Mouse (Mus musculus) embryonic stem cell, embryonic (primary cell): Measurements from ENCODE around the gene Loxl1.

Source experiments
- CTCF ChIA-PET, 4 experiments: fragments of 300-600 bp in 2 of 4; fragments of 350-600 bp in 2 of 4; sonication (Branson Sonifier 250); formaldehyde crosslinking; loops; one replicate each; lab custom pipeline; 2022; ENCODE audit warnings: inconsistent platforms in 2 of 4; lab: Charles Lee
- POLR2A ChIA-PET, 4 experiments: fragments of 300-600 bp in 2 of 4; fragments of 350-600 bp in 2 of 4; sonication (Branson Sonifier 250); formaldehyde crosslinking; loops; one replicate each; lab custom pipeline; 2022; ENCODE audit warnings: antibody characterized with exemption in 4 of 4, inconsistent platforms in 1 of 4; lab: Charles Lee

The Loxl1 gene

GRCm38 (mm10) chr9:58274101-58274604, 38.8 kb downstream of the Loxl1 start:
- ChIA-PET POLR2A (interaction anchor here (0.6 to 21.3 kb wide), 41 partner anchors 7 to 363 kb away, joined by 3 to 458 read pairs (median 9); partner anchors contain the start of genes Pml (in 4 of the 4), Stoml1 (in 3 of the 4), Nptn (in 1 of the 4) and Ubl7 (in 1 of the 4)), CTCF (interaction anchor here in 3 of 4 experiments (0.9 to 5.0 kb wide), 5 partner anchors 7 to 236 kb away, joined by 3 to 65 read pairs (median 3); partner anchors contain the start of gene Pml (in 2 of the 3))

- ChIA-PET CTCF (interaction anchor here in 3 of 4 experiments (0.6 to 5.0 kb wide), 6 partner anchors 8 to 227 kb away, joined by 3 to 65 read pairs (median 4); partner anchors contain the start of gene Pml (in 1 of the 3)), POLR2A (interaction anchor here in 3 of 4 experiments (0.5 to 21.3 kb wide), 41 partner anchors 7 to 1244 kb away, joined by 3 to 458 read pairs (median 7); partner anchors contain the start of genes Pml (in 3 of the 3), Stoml1 (in 2 of the 3), Adpgk (in 1 of the 3) and Nptn (in 1 of the 3))
Measured at GRCm38 (mm10) chr9:58272855-58273254, 40.1 kb downstream of the Loxl1 start.

GRCm38 (mm10) chr9:58272068-58272541, 40.9 kb downstream of the Loxl1 start:
- ChIA-PET POLR2A (interaction anchor here (0.5 to 21.3 kb wide), 39 partner anchors 7 to 1019 kb away, joined by 3 to 458 read pairs (median 6); partner anchors contain the start of genes Pml (in 3 of the 4), Stoml1 (in 2 of the 4), Adpgk (in 1 of the 4) and Nptn (in 1 of the 4)), CTCF (interaction anchor here in 3 of 4 experiments (0.6 to 5.0 kb wide), 9 partner anchors 8 to 207 kb away, joined by 3 to 65 read pairs (median 4); partner anchors contain the start of gene Pml (in 1 of the 3))

GRCm38 (mm10) chr9:58271551-58271950, 41.4 kb downstream of the Loxl1 start:
- CTCF ChIA-PET, result interaction anchor here in 3 of 4 experiments (0.5 to 5.0 kb wide), 9 partner anchors 9 to 230 kb away, joined by 3 to 65 read pairs (median 6); partner anchors contain the start of gene Pml (in 1 of the 3)
- POLR2A ChIA-PET, result interaction anchor here (0.6 to 21.3 kb wide), 26 partner anchors 8 to 707 kb away, joined by 3 to 458 read pairs (median 16); partner anchors contain the start of genes Pml (in 3 of the 4), Stoml1 (in 2 of the 4) and Nptn (in 1 of the 4)

GRCm38 (mm10) chr9:58271109-58271508, 41.9 kb downstream of the Loxl1 start:
- CTCF ChIA-PET, result interaction anchor here in 3 of 4 experiments (0.5 to 5.0 kb wide), 8 partner anchors 10 to 229 kb away, joined by 4 to 65 read pairs (median 6); partner anchors contain the start of gene Loxl1 (in 1 of the 3)

GRCm38 (mm10) chr9:58270081-58270480, 42.9 kb downstream of the Loxl1 start:
- CTCF ChIA-PET, result interaction anchor here in 2 of 4 experiments (0.6 to 5.0 kb wide), 7 partner anchors 11 to 224 kb away, joined by 3 to 65 read pairs (median 4); partner anchors contain the start of gene Pml (in 1 of the 2)
- POLR2A ChIA-PET, result interaction anchor here (0.5 to 21.3 kb wide), 25 partner anchors 9 to 312 kb away, joined by 3 to 458 read pairs (median 4); partner anchors contain the start of genes Pml (in 2 of the 4), Stoml1 (in 2 of the 4) and Nptn (in 1 of the 4)

More at GRCm38 (mm10) chr9:58271109-58271508, 41.9 kb downstream of the Loxl1 start:
- POLR2A ChIA-PET, result interaction anchor here (0.6 to 21.3 kb wide), 21 partner anchors 9 to 707 kb away, joined by 3 to 458 read pairs (median 19); partner anchors contain the start of genes Pml (in 1 of the 4) and Stoml1 (in 1 of the 4)

GRCm38 (mm10) chr9:58268384-58269313, 44.3 kb downstream of the Loxl1 start:
- CTCF ChIA-PET, result interaction anchor here (0.5 to 3.8 kb wide), 30 partner anchors 9 to 1660 kb away, joined by 3 to 18 read pairs (median 5); partner anchors contain the start of genes Stoml1 (in 2 of the 4), Islr (in 1 of the 4), Islr2 (in 1 of the 4) and Pml (in 1 of the 4)
- POLR2A ChIA-PET, result interaction anchor here (0.6 to 4.5 kb wide), 18 partner anchors 7 to 59 kb away, joined by 3 to 68 read pairs (median 6); partner anchors contain the start of genes Stoml1 (in 2 of the 4) and Pml (in 1 of the 4)

- ChIA-PET POLR2A (interaction anchor here (0.6 to 4.5 kb wide), 24 partner anchors 8 to 315 kb away, joined by 3 to 68 read pairs (median 6); partner anchors contain the start of genes Pml (in 2 of the 4), Nptn (in 1 of the 4) and Stoml1 (in 1 of the 4)), CTCF (interaction anchor here (0.5 to 3.8 kb wide), 13 partner anchors 11 to 624 kb away, joined by 3 to 18 read pairs (median 4); partner anchors contain the start of genes Stoml1 (in 2 of the 4), Islr (in 1 of the 4), Islr2 (in 1 of the 4) and Pml (in 1 of the 4))
Measured at GRCm38 (mm10) chr9:58267046-58267445, 45.9 kb downstream of the Loxl1 start.

DNA sequence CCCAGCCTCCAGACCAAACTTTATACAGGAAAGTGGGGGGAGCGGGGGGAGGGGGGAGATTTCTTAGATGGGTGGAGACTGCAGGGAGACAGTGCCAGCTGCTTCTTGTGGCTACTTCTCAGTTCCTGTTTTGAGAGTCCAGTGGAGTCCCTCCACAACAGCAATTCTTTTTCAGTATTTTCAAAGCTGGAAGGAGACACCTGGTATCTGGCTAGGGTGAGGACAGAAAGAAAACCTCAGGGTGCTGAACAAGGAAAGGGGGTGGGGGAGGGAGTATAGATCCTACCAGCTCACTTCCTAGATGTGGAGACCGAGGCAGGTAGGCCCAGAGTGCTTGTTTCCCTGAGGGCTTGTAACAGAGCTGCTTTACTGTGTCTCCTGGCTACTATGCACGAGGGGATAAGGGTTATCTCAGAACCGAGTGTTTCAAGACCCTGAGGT, 46.4 kb downstream of the Loxl1 start:
- POLR2A ChIA-PET, result interaction anchor here (0.6 to 4.5 kb wide), 27 partner anchors 7 to 316 kb away, joined by 3 to 68 read pairs (median 6); partner anchors contain the start of genes Pml (in 2 of the 4), Stoml1 (in 2 of the 4) and Nptn (in 1 of the 4)
- CTCF ChIA-PET, result interaction anchor here (0.6 to 3.8 kb wide), 13 partner anchors 9 to 263 kb away, joined by 3 to 18 read pairs (median 4); partner anchors contain the start of genes Stoml1 (in 2 of the 4), Islr (in 1 of the 4), Islr2 (in 1 of the 4) and Pml (in 1 of the 4)

- ChIA-PET CTCF (interaction anchor here (0.5 to 3.8 kb wide), 8 partner anchors 12 to 603 kb away, joined by 3 to 25 read pairs (median 4); partner anchors contain the start of genes Pml (in 1 of the 4) and Stoml1 (in 1 of the 4)), POLR2A (interaction anchor here in 3 of 4 experiments (0.7 to 4.5 kb wide), 18 partner anchors 8 to 190 kb away, joined by 3 to 68 read pairs (median 7); partner anchors contain the start of genes Stoml1 (in 3 of the 3) and Pml (in 2 of the 3))
Measured at GRCm38 (mm10) chr9:58265368-58265767, 47.6 kb downstream of the Loxl1 start.

- ChIA-PET CTCF (interaction anchor here in 3 of 4 experiments (0.6 to 1.5 kb wide), 4 partner anchors 13 to 46 kb away, joined by 3 to 6 read pairs (median 3); partner anchors contain the start of gene Pml (in 1 of the 3)), POLR2A (interaction anchor here in 3 of 4 experiments (1.0 to 5.2 kb wide), 9 partner anchors 9 to 42 kb away, joined by 3 to 36 read pairs (median 6); partner anchors contain the start of genes Pml (in 1 of the 3) and Stoml1 (in 1 of the 3))
Measured at GRCm38 (mm10) chr9:58262507-58262906, 50.5 kb downstream of the Loxl1 start.

- ChIA-PET POLR2A (interaction anchor here (0.5 to 5.0 kb wide), 16 partner anchors 11 to 1664 kb away, joined by 3 to 45 read pairs (median 5); partner anchors contain the start of gene Imp3 (in 1 of the 4)), CTCF (interaction anchor here in 3 of 4 experiments (0.5 to 1.6 kb wide), 4 partner anchors 9 to 321 kb away, joined by 3 to 9 read pairs (median 4); no protein-coding TSS in a partner anchor)
Measured at GRCm38 (mm10) chr9:58255704-58256685, 57.0 kb downstream of the Loxl1 start.

DNA sequence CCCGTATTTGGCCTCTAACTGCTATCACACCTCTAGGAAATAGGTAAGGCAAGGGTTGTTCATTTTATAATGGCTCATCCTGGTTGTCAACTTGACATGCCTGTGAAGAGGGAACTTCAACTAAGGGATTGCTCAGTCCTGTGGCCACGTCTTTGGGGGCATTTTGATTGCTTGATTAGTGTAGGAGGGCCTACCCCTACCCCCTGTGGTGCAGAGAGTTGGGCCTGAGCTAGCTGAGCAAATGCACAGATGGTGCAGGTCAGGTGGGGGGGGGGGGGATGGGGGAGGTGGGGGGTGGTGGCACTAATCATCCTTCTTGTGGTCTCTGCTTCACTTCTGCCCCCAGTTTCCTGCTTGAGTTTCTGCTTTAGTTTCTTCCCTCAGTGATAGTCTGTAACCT, 57.9 kb downstream of the Loxl1 start:
- CTCF ChIA-PET, result interaction anchor here in 1 of 4 experiments (0.8 kb wide), 1 partner anchor 35 kb away, joined by 3 read pairs; no protein-coding TSS in a partner anchor
- POLR2A ChIA-PET, result interaction anchor here in 3 of 4 experiments (0.5 to 3.7 kb wide), 11 partner anchors 12 to 1663 kb away, joined by 3 to 45 read pairs (median 7); no protein-coding TSS in a partner anchor

DNA sequence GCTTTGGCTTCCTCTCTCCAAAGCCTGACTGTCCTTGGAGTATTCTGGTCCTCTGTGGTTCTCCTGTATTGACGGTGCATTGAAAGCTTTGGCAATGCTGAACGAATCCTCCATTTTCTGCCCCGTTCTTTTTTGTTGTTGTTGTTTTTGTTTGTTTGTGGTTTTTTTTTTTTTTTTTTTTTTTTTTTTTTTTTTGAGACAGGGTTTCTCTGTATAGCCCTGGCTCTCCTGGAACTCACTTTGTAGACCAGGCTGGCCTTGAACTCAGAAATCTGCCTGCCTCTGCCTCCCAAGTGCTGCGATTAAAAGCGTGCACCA, 59.2 kb downstream of the Loxl1 start:
- POLR2A ChIA-PET, result interaction anchor here (0.5 to 3.7 kb wide), 32 partner anchors 8 to 1069 kb away, joined by 3 to 45 read pairs (median 5); no protein-coding TSS in a partner anchor
- CTCF ChIA-PET, result interaction anchor here (0.5 to 1.6 kb wide), 14 partner anchors 13 to 711 kb away, joined by 3 to 13 read pairs (median 4); no protein-coding TSS in a partner anchor
